Mouse (Mus musculus): ENCODE data around the gene Fos.

GRCm38 (mm10) chr12:85477804-85478203 lies 4.1 kb downstream of the Fos start:
- TF ChIP-seq CTCF (IDR thresholded peaks at IDR 0.05; ENCODE audit: extremely low read depth, insufficient read length, insufficient replicate concordance, low read depth, low read length) = peak; percentile 15; the same call in 1 of the 2 replicates
- no peak for TF ChIP-seq POLR2A (IDR thresholded peaks at IDR 0.05; ENCODE audit: low read depth, low read length)

All from small intestine, adult 2 months (tissue).